Mouse (Mus musculus): ENCODE results near the gene Ifna4.
"Not testable (repeated sequence)": the region's sequence is repeated elsewhere in the genome, so short reads cannot be mapped to it uniquely, and the experiment has no call there.

The Ifna4 gene

GRCm38 (mm10) chr4:88841438-88841911 is at the start of gene Ifna4:
Gene Ifna4, plus strand, starts transcription at chr4:88841861.
- no peak for DNase-seq (ENCODE audit: low read depth)

- not testable (repeated sequence) for DNase-seq (ENCODE audit: low read depth)
Observed at GRCm38 (mm10) chr4:88793936-88794675, 47.6 kb upstream of the Ifna4 start, which contains the start of gene Gm13275. Gene Gm13275, plus strand, starts transcription at chr4:88794487.

GRCm38 (mm10) chr4:88797097-88797496 is 44.6 kb upstream of the Ifna4 start, which contains the start of gene Gm13279:
Gene Gm13279, plus strand, starts transcription at chr4:88797397.
- DNase-seq (ENCODE audit: low read depth) = not testable (repeated sequence)

GRCm38 (mm10) chr4:88799365-88799764 is 42.3 kb upstream of the Ifna4 start, which contains the start of gene Gm13285:
Gene Gm13285, plus strand, starts transcription at chr4:88799665.
- not testable (repeated sequence) for DNase-seq (ENCODE audit: low read depth)

GRCm38 (mm10) chr4:88802954-88803353 is 38.7 kb upstream of the Ifna4 start, which contains the start of gene Gm13287:
Gene Gm13287, plus strand, starts transcription at chr4:88803254.
- DNase-seq (ENCODE audit: low read depth) = not testable (repeated sequence)

- not testable (repeated sequence) for DNase-seq (ENCODE audit: low read depth)
Observed at GRCm38 (mm10) chr4:88805231-88805630, 36.4 kb upstream of the Ifna4 start, which contains the start of gene Gm13288. Gene Gm13288, plus strand, starts transcription at chr4:88805531.

- DNase-seq (ENCODE audit: low read depth) = not testable (repeated sequence)
Observed at GRCm38 (mm10) chr4:88805761-88806160, 35.9 kb upstream of the Ifna4 start.

- no peak for DNase-seq (ENCODE audit: low read depth)
Observed at GRCm38 (mm10) chr4:88815928-88816327, 25.7 kb upstream of the Ifna4 start, which contains the start of gene Ifna7. Gene Ifna7, plus strand, starts transcription at chr4:88816228.

GRCm38 (mm10) chr4:88819659-88820058 is 22.0 kb upstream of the Ifna4 start, which contains the start of gene Ifna11:
Gene Ifna11, plus strand, starts transcription at chr4:88819959.
- DNase-seq (ENCODE audit: low read depth) = no peak

GRCm38 (mm10) chr4:88822995-88823394 is 18.7 kb upstream of the Ifna4 start:
- DNase-seq (ENCODE audit: low read depth) = peak; percentile 32

- not testable (repeated sequence) for DNase-seq (ENCODE audit: low read depth)
Observed at GRCm38 (mm10) chr4:88827116-88827515, 14.5 kb upstream of the Ifna4 start, which contains the start of gene Ifna6. Gene Ifna6, plus strand, starts transcription at chr4:88827416.

- peak; percentile 61 for DNase-seq (ENCODE audit: low read depth)
Observed at GRCm38 (mm10) chr4:88830523-88830922, 11.1 kb upstream of the Ifna4 start.

GRCm38 (mm10) chr4:88835225-88835624 is 6.4 kb upstream of the Ifna4 start, which contains the start of gene Ifna5:
Gene Ifna5, plus strand, starts transcription at chr4:88835525.
- not testable (repeated sequence) for DNase-seq (ENCODE audit: low read depth)

- DNase-seq (ENCODE audit: low read depth) = peak; percentile 52
Observed at GRCm38 (mm10) chr4:88838828-88839227, 2.8 kb upstream of the Ifna4 start.

- DNase-seq (ENCODE audit: low read depth) = peak; percentile 77
Observed at GRCm38 (mm10) chr4:88840058-88840457, 1.6 kb upstream of the Ifna4 start.

- peak; percentile 61 for DNase-seq (ENCODE audit: low read depth)
Observed at GRCm38 (mm10) chr4:88845334-88845733, 3.7 kb downstream of the Ifna4 start.

GRCm38 (mm10) chr4:88849698-88850097 is 8.0 kb downstream of the Ifna4 start, which contains the start of gene Ifna1:
Gene Ifna1, plus strand, starts transcription at chr4:88850087.
- DNase-seq (ENCODE audit: low read depth) = no peak

- no peak for DNase-seq (ENCODE audit: low read depth)
Observed at GRCm38 (mm10) chr4:88851026-88851763, 9.5 kb downstream of the Ifna4 start.

- peak; percentile 54 for DNase-seq (ENCODE audit: low read depth)
Observed at GRCm38 (mm10) chr4:88859214-88859613, 17.6 kb downstream of the Ifna4 start.

- peak; percentile 39 for DNase-seq (ENCODE audit: low read depth)
Observed at GRCm38 (mm10) chr4:88863309-88863708, 21.6 kb downstream of the Ifna4 start.

- DNase-seq (ENCODE audit: low read depth) = peak; percentile 98
Observed at GRCm38 (mm10) chr4:88864599-88864998, 22.9 kb downstream of the Ifna4 start.

- peak; percentile 96 for DNase-seq (ENCODE audit: low read depth)
Observed at GRCm38 (mm10) chr4:88865011-88865569, 23.4 kb downstream of the Ifna4 start.
